Mouse (Mus musculus): Measurements from ENCODE around the gene H1foo. TPM values are rescaled to one million over a fixed set of nuclear protein-coding genes. Genes with fewer than 3 reads are reported as not detected.

The H1foo gene
- polyA plus RNA-seq, 1 experiment from 2014 or later, result not detected

- H3K9me3 ChIP-seq (replicated peaks), result no peaks in the 10 kb centered on the region
- H3K27ac ChIP-seq, result no peak overlapping the region
- H3K4me3 ChIP-seq, result no peak overlapping the region
- H3K36me3 ChIP-seq (ENCODE audit: poor library complexity, severe bottlenecking), result no peaks in the 10 kb centered on the region
- H3K9ac ChIP-seq, result no peak overlapping the region
- peaks cover 3% of the 10 kb centered on the region for H3K4me1 ChIP-seq
- H3K4me2 ChIP-seq, result no peak overlapping the region
- WGBS, result 90% methylated on average over 2 of the region's 2 CpGs
- no peak for ATAC-seq
- H3K27me3 ChIP-seq, result peaks cover 13% of the 10 kb centered on the region
These were observed 54.5 kb downstream of the H1foo start for GRCm38 (mm10) chr6:115999227-115999626.

Other genes with a start within 250 kb of the H1foo start
- 0.78 and 0.84 TPM in 2 replicates for gene Tmem40, start 182.5 kb upstream of the H1foo start, polyA plus RNA-seq (2015; fragmentation: Nextera tagmentation; extraction: Ambion mirVana)
- 23.8 and 26.5 TPM in 2 replicates for gene Cand2, start 170.4 kb upstream of the H1foo start, polyA plus RNA-seq (2015; fragmentation: Nextera tagmentation; extraction: Ambion mirVana)
- gene Rpl32, start 136.2 kb upstream of the H1foo start, polyA plus RNA-seq (2015; fragmentation: Nextera tagmentation; extraction: Ambion mirVana), result 1,595 and 1,910 TPM in 2 replicates
- gene Efcab12, start 106.5 kb upstream of the H1foo start, polyA plus RNA-seq (2015; fragmentation: Nextera tagmentation; extraction: Ambion mirVana), result 1.7 and 1.9 TPM in 2 replicates
- gene Mbd4, start 91.6 kb upstream of the H1foo start, polyA plus RNA-seq (2015; fragmentation: Nextera tagmentation; extraction: Ambion mirVana), result 20.4 and 21.3 TPM in 2 replicates
- gene Ift122, start 91.5 kb upstream of the H1foo start, polyA plus RNA-seq (2015; fragmentation: Nextera tagmentation; extraction: Ambion mirVana), result 26.1 and 28.4 TPM in 2 replicates
- 0.10 and 0.17 TPM in 2 replicates for gene Rho, start 13.2 kb upstream of the H1foo start, polyA plus RNA-seq (2015; fragmentation: Nextera tagmentation; extraction: Ambion mirVana)
- gene Plxnd1, start 50.1 kb downstream of the H1foo start, polyA plus RNA-seq (2015; fragmentation: Nextera tagmentation; extraction: Ambion mirVana), result 14.3 and 19.7 TPM in 2 replicates
- 33.8 and 35.7 TPM in 2 replicates for gene Tmcc1, start 248.5 kb downstream of the H1foo start, polyA plus RNA-seq (2015; fragmentation: Nextera tagmentation; extraction: Ambion mirVana)

Data from forebrain, embryonic 13.5 days (tissue).